Mouse (Mus musculus) thymus, adult 2 months (tissue): ENCODE data around the gene Cenpm. TPM values are rescaled to one million over a fixed set of nuclear protein-coding genes. Genes with fewer than 3 reads are reported as not detected.

ENCODE experiments used
- DNase-seq: peaks from one replicate; pipeline ENCODE4 v3.0.0; 2021
- H3K27ac ChIP-seq: fragments of 200-500 bp; 2 replicates; pipeline ENCODE4 v1.5.1; 2012; ENCODE audit warnings: low read length, control low read depth; ENCODE audit not compliant: control insufficient read depth, insufficient read depth
- H3K27me3 ChIP-seq: fragments of 200-500 bp; 2 replicates; pipeline ENCODE4 v1.6.1; 2012; ENCODE audit warnings: mild to moderate bottlenecking, low read length, moderate library complexity, mixed read lengths; ENCODE audit not compliant: control insufficient read depth, insufficient read depth
- H3K36me3 ChIP-seq: fragments of 200-500 bp; 2 replicates; pipeline ENCODE4 v1.6.1; 2012; ENCODE audit warnings: mild to moderate bottlenecking, low read length, moderate library complexity; ENCODE audit not compliant: control insufficient read depth, insufficient read depth
- H3K4me1 ChIP-seq: fragments of 200-500 bp; replicated peaks from 2 replicates; pipeline ENCODE4 v1.6.1; 2012; ENCODE audit warnings: low read length; ENCODE audit not compliant: control insufficient read depth, insufficient read depth
- H3K4me3 ChIP-seq: fragments of 200-500 bp; 2 replicates; pipeline ENCODE4 v1.5.1; 2012; ENCODE audit warnings: mild to moderate bottlenecking, low read length, control low read depth, moderate library complexity; ENCODE audit not compliant: control insufficient read depth, insufficient read depth
- CTCF ChIP-seq: fragments of 200-500 bp; IDR thresholded peaks from 2 replicates; pipeline ENCODE4 v1.5.1; 2012; ENCODE audit warnings: mild to moderate bottlenecking, control low read depth, low read length, moderate library complexity, borderline replicate concordance; ENCODE audit not compliant: control insufficient read depth, poor library complexity, insufficient read depth; ENCODE audit errors: extremely low read depth
- POLR2A ChIP-seq: fragments of 200-500 bp; IDR thresholded peaks from 2 replicates; pipeline ENCODE4 v1.6.1; 2012; ENCODE audit warnings: mild to moderate bottlenecking, low read length, control low read depth, moderate library complexity; ENCODE audit not compliant: control insufficient read depth, poor library complexity, insufficient read depth; ENCODE audit errors: extremely low read depth
- WGBS: fragments of 180-500 bp; shearing (Covaris S2); methylation state at CpG from one replicate; pipeline ENCODE4 v1.1.7; 2018; 5-methylcytosine and 5-hydroxymethylcytosine counted together
- polyA plus RNA-seq: library from polyadenylated mRNA; depleted of rRNA; stranded (reverse); fragments of >200 nt; gene quantifications from 2 replicates; pipeline ENCODE4 v1.2.3, GENCODE M21; 2012

The Cenpm gene
- polyA plus RNA-seq, 1 experiment: 44.8 TPM

DNA sequence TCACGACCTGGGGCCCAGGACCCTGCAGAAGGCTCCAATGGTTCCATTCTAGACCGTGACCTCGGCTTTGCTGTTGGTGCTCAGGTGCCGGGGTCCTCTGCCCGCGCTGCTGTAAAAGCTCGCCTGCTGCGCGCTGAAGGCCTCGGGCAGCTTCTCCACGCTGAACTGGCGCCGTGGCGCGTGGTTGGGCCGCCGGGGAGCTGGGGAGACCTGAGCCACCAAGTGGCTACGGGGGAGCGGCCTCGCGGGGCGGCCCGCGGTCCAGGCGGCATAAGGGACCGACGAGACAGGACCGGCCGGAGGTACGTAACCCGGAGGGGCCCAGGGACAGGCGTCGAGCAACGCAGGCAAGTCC, 37.5 kb downstream of the Cenpm start:
- Histone ChIP-seq H3K36me3 (peaks cover 16% of the 10 kb centered on the region; the same call in 1 of the 2 replicates), H3K27me3 (peaks cover 7% of the 10 kb centered on the region; the same call in 1 of the 2 replicates), H3K4me1 (peaks cover 5% of the 10 kb centered on the region; the same call in 1 of the 2 replicates), H3K27ac (no peak overlapping the region), H3K4me3 (no peak overlapping the region)
- 93% methylated on average over 34 of the region's 34 CpGs for WGBS
- DNase-seq: no peak
- TF ChIP-seq CTCF: no peak

DNA sequence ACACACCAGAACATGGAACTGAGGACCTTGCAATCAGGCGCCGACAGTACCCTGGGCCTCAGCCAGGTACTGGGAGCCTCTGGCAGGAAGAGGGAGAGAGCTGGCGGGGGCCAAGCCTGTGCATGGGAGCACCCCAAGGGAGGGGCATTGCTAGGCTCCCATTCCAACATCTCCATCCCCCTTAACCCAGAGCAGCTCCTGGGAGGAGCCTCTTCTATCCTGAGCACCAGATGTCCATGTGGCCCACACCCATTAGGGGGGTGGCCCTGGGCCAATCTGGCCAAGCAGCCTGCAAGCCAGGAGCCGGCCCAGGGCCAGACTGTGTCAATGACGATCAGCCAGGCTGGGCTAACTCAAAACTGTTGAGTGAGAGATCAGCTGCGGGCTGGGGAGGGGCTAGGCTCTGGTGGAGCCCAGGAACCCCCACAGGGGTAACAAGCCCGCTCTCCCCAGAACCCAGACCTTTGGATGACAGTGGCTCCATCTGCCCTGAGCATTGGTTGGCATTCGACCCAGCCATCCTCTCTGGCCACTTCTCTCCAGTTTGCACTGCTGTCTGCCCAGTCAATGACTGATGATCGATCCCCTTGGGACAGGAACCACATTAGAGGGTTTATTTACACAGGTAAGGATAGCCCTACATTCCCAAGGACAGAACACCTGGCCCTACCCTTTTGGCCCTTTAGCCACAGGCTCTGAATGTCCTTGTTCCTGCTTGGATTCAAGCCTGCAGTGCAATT, 38.0 kb downstream of the Cenpm start:
- no peaks in the 10 kb centered on the region for H3K4me1 ChIP-seq
- TF ChIP-seq POLR2A: no peak
- no peak for TF ChIP-seq CTCF
- WGBS: 91% methylated on average over 9 of the region's 9 CpGs
- no peak for DNase-seq
- no peak overlapping the region for H3K27ac ChIP-seq
- H3K27me3 ChIP-seq: peaks cover 7% of the 10 kb centered on the region; the same call in 1 of the 2 replicates
- H3K4me3 ChIP-seq: no peak overlapping the region
- H3K36me3 ChIP-seq: peaks cover 16% of the 10 kb centered on the region; the same call in 1 of the 2 replicates

- Histone ChIP-seq H3K4me1 (no peaks in the 10 kb centered on the region), H3K27me3 (no peaks in the 10 kb centered on the region), H3K36me3 (peaks cover 26% of the 10 kb centered on the region), H3K27ac (no peak overlapping the region), H3K4me3 (no peak overlapping the region)
- TF ChIP-seq CTCF (no peak), POLR2A (no peak)
- 85% methylated on average over 10 of the region's 10 CpGs for WGBS
- DNase-seq: no peak
These were observed 39.7 kb downstream of the Cenpm start for GRCm38 (mm10) chr15:82204680-82205371.

DNA sequence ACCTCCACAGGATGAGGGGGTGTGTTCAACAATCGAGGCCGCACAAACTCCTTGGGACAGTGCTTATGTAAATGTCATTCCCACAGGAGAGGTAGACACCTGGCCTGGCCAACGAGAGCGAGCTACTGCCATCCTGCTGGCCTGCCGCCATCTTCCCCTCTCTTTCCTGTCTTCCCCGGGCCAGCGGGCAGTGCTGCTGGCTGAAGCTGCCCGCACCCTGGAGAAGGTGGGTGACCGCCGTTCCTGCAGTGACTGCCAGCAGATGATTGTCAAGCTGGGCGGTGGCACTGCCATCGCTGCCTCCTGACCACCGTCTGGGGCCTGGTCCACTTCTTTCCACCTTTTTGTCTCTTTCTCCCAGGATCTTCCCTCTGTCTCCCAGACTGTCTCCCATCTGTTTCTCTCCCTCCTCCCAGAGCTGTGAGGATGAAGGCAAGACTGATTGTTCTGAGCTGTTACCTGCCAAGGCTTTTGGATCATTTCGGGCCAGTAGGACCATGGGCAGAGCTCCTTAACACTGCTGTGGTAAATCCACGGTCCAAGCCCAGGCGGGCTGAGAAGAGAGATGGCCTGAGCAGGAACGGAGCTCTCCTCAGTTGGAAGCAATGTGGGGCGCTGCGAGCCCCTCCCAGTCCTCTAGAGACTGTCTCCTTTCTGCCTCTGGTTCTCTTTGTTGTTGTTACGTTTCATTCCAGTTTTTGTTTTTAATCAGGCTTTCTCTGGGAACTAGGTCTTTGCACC, 40.8 kb downstream of the Cenpm start:
- Histone ChIP-seq H3K36me3 (peaks cover 36% of the 10 kb centered on the region), H3K4me1 (no peaks in the 10 kb centered on the region), H3K27ac (no peak overlapping the region), H3K27me3 (no peaks in the 10 kb centered on the region), H3K4me3 (no peak overlapping the region)
- TF ChIP-seq CTCF (no peak), POLR2A (no peak)
- no peak for DNase-seq
- 95% methylated on average over 20 of the region's 20 CpGs for WGBS

GRCm38 (mm10) chr15:82203090-82203489, 41.5 kb downstream of the Cenpm start:
- Histone ChIP-seq H3K36me3 (peaks cover 37% of the 10 kb centered on the region), H3K4me3 (no peak overlapping the region), H3K27ac (no peak overlapping the region), H3K27me3 (no peaks in the 10 kb centered on the region), H3K4me1 (no peaks in the 10 kb centered on the region)
- no peak for TF ChIP-seq CTCF
- no peak for TF ChIP-seq POLR2A
- DNase-seq: no peak
- WGBS: 96% methylated on average over 10 of the region's 10 CpGs

DNA sequence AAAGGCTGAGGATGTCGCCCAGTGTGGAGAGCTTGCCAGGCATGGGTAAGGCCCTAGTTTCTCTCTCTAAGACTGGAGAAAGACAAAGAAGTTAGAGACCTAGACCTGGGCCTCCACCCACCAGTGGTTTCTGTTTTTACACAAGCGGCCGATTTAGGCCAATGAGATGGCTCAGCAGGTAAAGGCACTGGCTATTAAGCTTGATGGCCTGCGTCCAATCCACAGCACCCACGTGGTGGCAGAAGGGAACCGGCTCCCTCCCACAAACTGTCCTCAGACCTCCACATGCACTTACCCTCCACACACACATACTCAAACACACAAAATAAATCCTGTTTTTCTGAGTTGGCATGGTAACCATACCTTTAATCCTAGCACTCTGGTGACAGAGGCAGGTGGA, 42.5 kb downstream of the Cenpm start:
- TF ChIP-seq POLR2A: no peak
- no peak for TF ChIP-seq CTCF
- Histone ChIP-seq H3K4me1 (no peaks in the 10 kb centered on the region), H3K27me3 (no peaks in the 10 kb centered on the region), H3K4me3 (no peak overlapping the region), H3K36me3 (peaks cover 44% of the 10 kb centered on the region), H3K27ac (no peak overlapping the region)
- DNase-seq: no peak
- WGBS: 87% methylated on average over 6 of the region's 6 CpGs

DNA sequence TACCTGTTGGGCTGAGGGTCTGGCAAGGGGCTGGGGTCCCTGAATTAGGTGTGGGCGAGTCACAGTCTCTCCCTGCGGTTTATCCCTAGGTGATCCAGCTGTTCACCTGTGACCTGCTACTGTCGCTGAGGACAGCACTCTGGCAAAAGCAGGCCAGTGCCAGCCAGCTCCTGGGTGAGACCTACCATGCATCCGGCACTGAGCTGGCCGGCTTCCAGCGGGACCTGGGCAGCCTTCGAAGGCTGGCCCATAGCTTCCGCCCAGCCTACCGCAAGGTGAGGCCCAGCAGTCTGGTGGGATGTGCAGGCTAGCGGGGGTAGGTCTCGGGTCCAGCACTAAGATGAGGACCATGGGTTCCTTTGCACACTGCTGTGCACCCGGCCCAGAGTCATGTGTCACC, 45.0 kb downstream of the Cenpm start:
- WGBS: 82% methylated on average over 12 of the region's 12 CpGs
- Histone ChIP-seq H3K4me1 (no peaks in the 10 kb centered on the region), H3K27me3 (no peaks in the 10 kb centered on the region), H3K4me3 (no peak overlapping the region), H3K36me3 (peaks cover 57% of the 10 kb centered on the region), H3K27ac (no peak overlapping the region)
- TF ChIP-seq CTCF (no peak), POLR2A (no peak)
- no peak for DNase-seq
